Mouse (Mus musculus) ES-E14 (cell line): ENCODE results near the gene Ddx42. TPM values are rescaled to one million over a fixed set of nuclear protein-coding genes. Genes with fewer than 3 reads are reported as not detected.
"Not testable (repeated sequence)": the region's sequence is repeated elsewhere in the genome, so short reads cannot be mapped to it uniquely, and the experiment has no call there.

ENCODE experiments used
- DNase-seq: peaks from one replicate; pipeline ENCODE4 v3.0.0-alpha.2; 2013; ENCODE audit warnings: low read depth, low spot score
- H3K27ac ChIP-seq: 2 replicates; pipeline ENCODE4 v1.5.1; 2012; ENCODE audit warnings: low read depth, mild to moderate bottlenecking, low read length, moderate library complexity, mixed read lengths; ENCODE audit not compliant: poor library complexity, insufficient read depth, severe bottlenecking
- H3K36me3 ChIP-seq: 2 replicates; pipeline ENCODE4 v1.6.1; 2012; ENCODE audit warnings: mild to moderate bottlenecking, low read length, moderate library complexity, mixed read lengths; ENCODE audit not compliant: control insufficient read depth, poor library complexity, insufficient read depth, severe bottlenecking
- H3K4me1 ChIP-seq, 2 experiments: fragments of 150-350 bp in 1 of 2; sonication (generic) in 1 of 2; 2 replicates each; pipeline ENCODE4 v1.6.1; 2012; ENCODE audit warnings: low read length in 2 of 2, mild to moderate bottlenecking in 1 of 2, mixed read lengths in 1 of 2; ENCODE audit not compliant: control insufficient read depth in 2 of 2, insufficient read depth in 2 of 2, poor library complexity in 1 of 2
- H3K4me3 ChIP-seq, 2 experiments: fragments of 150-350 bp in 1 of 2; sonication (generic) in 1 of 2; 2 replicates each; pipeline ENCODE4 v1.5.1; 2012; ENCODE audit warnings: low read length in 2 of 2, low read depth in 1 of 2, mild to moderate bottlenecking in 1 of 2, mixed read lengths in 1 of 2; ENCODE audit not compliant: insufficient read depth in 1 of 2, poor library complexity in 1 of 2, severe bottlenecking in 1 of 2
- H3K9ac ChIP-seq: 2 replicates; pipeline ENCODE4 v1.6.1; 2012; ENCODE audit warnings: low read depth, mild to moderate bottlenecking, low read length, mixed read lengths; ENCODE audit not compliant: poor library complexity, insufficient read depth, severe bottlenecking
- H3K9me3 ChIP-seq: fragments of 150-350 bp; sonication (generic); 2 replicates; pipeline ENCODE4 v1.6.1; 2012; ENCODE audit warnings: low read depth, mild to moderate bottlenecking, low read length; ENCODE audit not compliant: control insufficient read depth, insufficient read depth
- CHD2 ChIP-seq: IDR thresholded peaks from 2 replicates; pipeline ENCODE4 v1.6.1; 2014; ENCODE audit warnings: mild to moderate bottlenecking, low read depth, low read length, inconsistent platforms
- HCFC1 ChIP-seq: IDR thresholded peaks from 2 replicates; pipeline ENCODE4 v1.6.1; 2012; ENCODE audit warnings: low read length, inconsistent platforms, borderline replicate concordance; ENCODE audit not compliant: insufficient read depth
- MAFK ChIP-seq: IDR thresholded peaks from 2 replicates; pipeline ENCODE4 v1.6.1; 2014; ENCODE audit warnings: mild to moderate bottlenecking, low read depth, low read length, inconsistent platforms; ENCODE audit not compliant: insufficient read depth
- ZC3H11A ChIP-seq: IDR thresholded peaks from 2 replicates; pipeline ENCODE4 v1.6.1; 2012; ENCODE audit warnings: low read depth, mild to moderate bottlenecking, inconsistent platforms, low read length, borderline replicate concordance
- ZNF384 ChIP-seq: IDR thresholded peaks from 2 replicates; pipeline ENCODE4 v1.6.1; 2012; ENCODE audit warnings: low read depth, low read length, inconsistent platforms
- in situ Hi-C, 2 experiments: fragments of 600-800 bp; cut with MboI; formaldehyde crosslinking; loops; one replicate each; pipeline ENCODE4 v1.15.1; 2025; ENCODE audit warnings: low sequenced_read_pairs in 2 of 2, inconsistent platforms in 1 of 2; ENCODE audit not compliant: unreplicated experiment in 2 of 2
- total RNA-seq: library from RNA; depleted of rRNA; stranded (reverse); fragments of 300-350 nt; gene quantifications from 2 replicates; pipeline ENCODE4 v1.2.3, GENCODE M21; 2012

Gene Ddx42
- total RNA-seq, 1 experiment: 64.3 TPM

DNA sequence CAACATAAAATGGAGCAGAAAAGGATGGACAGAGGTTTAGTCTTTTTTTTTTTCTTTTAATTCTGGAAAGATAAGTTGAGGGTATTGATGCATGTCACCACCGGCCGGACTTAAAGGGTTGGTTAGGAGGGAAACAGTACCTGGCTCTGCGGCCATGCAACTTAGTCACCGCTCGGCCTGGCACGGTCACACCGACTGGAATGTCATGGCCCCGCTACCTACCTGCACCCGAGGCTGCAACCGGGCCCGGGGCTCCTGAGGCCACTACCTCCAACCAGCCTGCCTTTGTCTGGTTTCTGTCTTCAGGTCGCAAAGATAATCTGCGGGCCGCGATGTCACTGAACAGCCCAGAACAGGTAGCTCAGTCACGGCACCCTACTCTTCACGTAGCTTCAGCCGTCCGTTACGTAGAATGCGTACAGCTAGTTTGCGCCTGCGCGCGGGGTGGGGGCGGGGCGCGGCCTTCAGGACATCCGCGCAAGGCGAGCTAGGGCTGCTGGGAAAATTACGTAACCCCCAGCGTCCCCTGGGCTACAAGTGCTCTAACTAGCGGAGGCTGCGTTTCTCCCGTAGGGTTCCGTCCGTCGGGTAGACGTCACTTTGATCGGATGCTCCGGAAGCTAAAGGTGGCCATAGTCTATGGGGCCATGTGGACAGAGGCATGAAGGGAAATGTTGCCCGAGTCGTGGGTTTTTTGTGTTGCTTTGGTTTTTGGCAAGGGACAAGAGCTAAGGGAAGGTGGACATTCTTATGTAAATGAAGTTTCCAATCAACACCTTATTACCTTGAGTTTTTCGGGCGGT is 598 bp upstream of the Ddx42 start, which contains the start of gene Ccdc47:
Ccdc47 (minus strand) TSS at position 418 of the 803 bp plus-strand sequence.
- Histone ChIP-seq H3K9ac (peak within 1 kb of the TSS; percentile 96), H3K9me3 (no peaks in the 10 kb centered on the region), H3K36me3 (peaks cover 8% of the 10 kb centered on the region), H3K4me3 (peak within 1 kb of the TSS; percentile 75 to 89), H3K4me1 (peaks cover 2 to 5% of the 10 kb centered on the region in 2 experiments; a peak in 3 of 4 replicates), H3K27ac (peak within 1 kb of the TSS; percentile 90)
- DNase-seq: peak; percentile 95
- in situ Hi-C loops: no loop called here
- TF ChIP-seq HCFC1: no peak; the same call in none of the 2 replicates
- no peak for TF ChIP-seq ZNF384
- TF ChIP-seq CHD2: no peak
- no peak for TF ChIP-seq ZC3H11A

DNA sequence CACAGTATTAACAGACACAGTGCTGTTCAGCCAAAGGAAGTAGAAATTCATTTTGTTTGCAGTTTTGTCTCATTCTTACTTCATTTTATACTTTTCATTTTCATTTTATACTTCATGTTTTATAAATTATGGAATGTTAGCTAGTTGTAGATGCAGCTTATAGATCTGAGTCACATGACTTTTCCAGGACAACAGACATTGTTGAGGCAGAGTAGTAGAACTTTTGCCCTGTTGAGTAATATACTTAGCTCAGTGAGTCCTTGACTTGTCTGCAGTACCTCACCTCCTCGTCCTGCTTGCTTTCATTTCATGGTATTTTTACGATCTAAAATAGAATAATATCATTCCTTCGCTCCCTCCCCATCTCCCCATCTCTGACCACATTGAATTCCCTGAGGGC is 3.9 kb downstream of the Ddx42 start:
- no peak overlapping the region for H3K9ac ChIP-seq
- in situ Hi-C loops: no loop called here
- no peak overlapping the region for H3K4me3 ChIP-seq
- no peaks in the 10 kb centered on the region for H3K9me3 ChIP-seq
- H3K27ac ChIP-seq: no peak overlapping the region
- H3K36me3 ChIP-seq: peaks cover 5% of the 10 kb centered on the region
- DNase-seq: no peak
- TF ChIP-seq ZNF384 (no peak), HCFC1 (no peak), CHD2 (no peak), ZC3H11A (no peak), MAFK (no peak)
- H3K4me1 ChIP-seq: peaks cover 2% of the 10 kb centered on the region in 2 experiments; a peak in 2 of 4 replicates

GRCm38 (mm10) chr11:106233978-106234377 is 17.3 kb downstream of the Ddx42 start:
- H3K9me3 ChIP-seq, in situ Hi-C loops, H3K36me3 ChIP-seq, H3K4me3 ChIP-seq, H3K27ac ChIP-seq, H3K4me1 ChIP-seq, H3K9ac ChIP-seq, DNase-seq: not testable (repeated sequence)

DNA sequence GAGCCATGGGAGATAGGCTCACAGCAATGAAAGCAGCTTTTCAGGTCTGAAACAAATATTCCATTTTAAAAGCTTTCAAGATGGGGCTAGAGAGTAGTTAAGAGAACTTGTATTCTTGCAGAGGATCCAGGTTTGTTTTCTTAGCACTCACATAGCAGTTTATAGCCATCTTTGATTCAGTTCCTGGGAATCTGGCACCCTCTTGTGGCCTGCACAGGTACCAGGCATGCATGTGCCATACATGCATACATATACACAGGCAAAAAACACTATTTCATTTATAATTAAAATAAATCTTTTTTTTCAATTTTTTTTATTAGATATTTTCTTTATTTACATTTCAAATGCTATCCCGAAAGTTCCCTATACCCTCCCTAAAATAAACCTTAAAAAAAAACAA is 30.1 kb downstream of the Ddx42 start:
- Histone ChIP-seq H3K27ac (no peak overlapping the region), H3K4me1 (no peaks in the 10 kb centered on the region), H3K36me3 (peaks cover 48% of the 10 kb centered on the region), H3K9ac (no peak overlapping the region), H3K4me3 (no peak overlapping the region), H3K9me3 (no peaks in the 10 kb centered on the region)
- in situ Hi-C loops: no loop called here
- no peak for TF ChIP-seq HCFC1
- TF ChIP-seq MAFK: no peak
- TF ChIP-seq CHD2: no peak
- TF ChIP-seq ZC3H11A: no peak
- no peak for TF ChIP-seq ZNF384
- no peak for DNase-seq

DNA sequence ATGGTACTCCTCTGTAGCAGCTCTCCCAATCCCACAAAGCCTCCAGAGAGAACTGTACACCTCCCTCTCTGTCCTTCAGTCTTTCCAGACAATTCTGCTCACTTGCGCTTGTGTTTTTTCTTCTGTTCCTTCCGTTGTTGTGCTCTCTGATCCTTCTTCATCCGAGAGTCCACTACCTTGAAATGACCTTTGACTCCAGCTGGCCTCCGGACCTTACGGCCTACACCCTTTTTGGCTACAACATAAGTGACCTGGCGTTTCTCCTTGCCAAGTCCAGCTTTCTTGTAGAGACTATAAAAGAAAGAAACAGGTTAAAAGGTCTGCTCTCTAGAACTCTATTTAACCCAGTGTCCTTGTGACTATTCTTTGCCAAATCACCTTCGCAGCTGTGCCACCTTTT is 32.6 kb downstream of the Ddx42 start:
- no peaks in the 10 kb centered on the region for H3K9me3 ChIP-seq
- no peak overlapping the region for H3K9ac ChIP-seq
- H3K36me3 ChIP-seq: peaks cover 63% of the 10 kb centered on the region
- no peaks in the 10 kb centered on the region for H3K4me1 ChIP-seq
- DNase-seq: no peak
- H3K4me3 ChIP-seq: no peak overlapping the region
- H3K27ac ChIP-seq: no peak overlapping the region
- in situ Hi-C loops: no loop called here
- TF ChIP-seq HCFC1 (no peak), CHD2 (no peak)
